Mouse (Mus musculus) heart, postnatal 0 days (tissue): ENCODE results near the gene Gm45623. TPM values are rescaled to one million over a fixed set of nuclear protein-coding genes. Genes with fewer than 3 reads are reported as not detected.

Source experiments
- ATAC-seq: fragments of 200-750 bp; cut with Nextera tagmentation; 2 replicates; pipeline ENCODE4 v1.8.0; 2017; ENCODE audit warnings: low read depth, moderate number of reproducible peaks, moderate library complexity; ENCODE audit not compliant: insufficient read depth
- DNase-seq: peaks from one replicate; pipeline ENCODE4 v3.0.0-alpha.2; 2016; ENCODE audit warnings: low spot score
- H3K27ac ChIP-seq: fragments of 300-500 bp; sonication (generic); 2 replicates; pipeline ENCODE4 v1.5.1; 2014; ENCODE audit warnings: low read depth, mild to moderate bottlenecking
- H3K27me3 ChIP-seq: fragments of 300-500 bp; sonication (generic); 2 replicates; pipeline ENCODE4 v1.6.1; 2014; ENCODE audit warnings: low read length, mixed read lengths; ENCODE audit not compliant: control insufficient read depth, insufficient read depth
- H3K36me3 ChIP-seq: fragments of 300-500 bp; sonication (generic); replicated peaks from 2 replicates; pipeline ENCODE4 v1.6.1; 2014; ENCODE audit warnings: low read length, mixed read lengths; ENCODE audit not compliant: control insufficient read depth, insufficient read depth
- H3K4me1 ChIP-seq: fragments of 300-500 bp; sonication (generic); 2 replicates; pipeline ENCODE4 v1.6.1; 2014; ENCODE audit warnings: antibody characterized with exemption; ENCODE audit not compliant: control insufficient read depth, insufficient read depth
- H3K4me2 ChIP-seq: fragments of 300-500 bp; sonication (generic); 2 replicates; pipeline ENCODE4 v1.6.1; 2014; ENCODE audit warnings: low read depth, mild to moderate bottlenecking, low read length, moderate library complexity
- H3K4me3 ChIP-seq: fragments of 300-500 bp; sonication (generic); 2 replicates; pipeline ENCODE4 v1.5.1; 2014; ENCODE audit warnings: low read depth, low read length
- H3K9ac ChIP-seq: fragments of 300-500 bp; sonication (generic); replicated peaks from 2 replicates; pipeline ENCODE4 v1.6.1; 2014; ENCODE audit warnings: low read depth, low read length, mixed read lengths
- H3K9me3 ChIP-seq: fragments of 300-500 bp; sonication (generic); replicated peaks from 2 replicates; pipeline ENCODE4 v1.6.1; 2016; ENCODE audit warnings: low read length; ENCODE audit not compliant: control insufficient read depth
- CTCF ChIP-seq: IDR thresholded peaks from 2 replicates; pipeline ENCODE4 v1.5.1; 2016; ENCODE audit warnings: antibody characterized with exemption, control low read depth, low read depth
- EP300 ChIP-seq: IDR thresholded peaks from 2 replicates; pipeline ENCODE4 v1.6.1; 2016; ENCODE audit warnings: antibody characterized with exemption, low read depth
- WGBS: fragments of 180-500 bp; shearing (Covaris S2); extraction: QIAGEN DNeasy Blood & Tissue Kit; methylation state at CpG from one replicate; pipeline ENCODE4 v1.1.7; 2014; 5-methylcytosine and 5-hydroxymethylcytosine counted together
- polyA plus RNA-seq: library from polyadenylated mRNA; unstranded; fragments of >200 nt; fragmentation: Nextera tagmentation; extraction: Ambion mirVana; gene quantifications from 2 replicates; pipeline ENCODE4 v1.2.1, GENCODE M21; 2015
- total RNA-seq: library from RNA; depleted of rRNA; stranded (reverse); fragments of >200 nt; gene quantifications from 2 replicates; pipeline ENCODE4 v1.2.3, GENCODE M21; 2014; ENCODE audit warnings: low replicate concordance

The Gm45623 gene
- total and polyA plus RNA-seq, 2 experiments from 2014 or later, result not detected

- Histone ChIP-seq H3K36me3 (peaks cover 76% of the 10 kb centered on the region), H3K4me2 (no peak overlapping the region), H3K27me3 (no peaks in the 10 kb centered on the region), H3K9me3 (no peaks in the 10 kb centered on the region), H3K4me3 (no peak overlapping the region), H3K4me1 (no peaks in the 10 kb centered on the region), H3K9ac (no peak overlapping the region), H3K27ac (no peak overlapping the region)
- 90% methylated on average over 4 of the region's 4 CpGs for WGBS
- no peak for DNase-seq
- TF ChIP-seq EP300 (no peak), CTCF (no peak)
- ATAC-seq, result no peak
Measured at GRCm38 (mm10) chr13:56726551-56726950, 27.1 kb downstream of the Gm45623 start.

- WGBS, result 90% methylated on average over 2 of the region's 2 CpGs
- Histone ChIP-seq H3K9ac (no peak overlapping the region), H3K36me3 (0 out of 2 replicates have a peak, but pooled peaks cover 4% of the 10 kb centered on the region), H3K9me3 (no peaks in the 10 kb centered on the region), H3K4me1 (peaks cover 19% of the 10 kb centered on the region), H3K27me3 (no peaks in the 10 kb centered on the region), H3K27ac (no peak overlapping the region), H3K4me2 (no peak overlapping the region), H3K4me3 (no peak overlapping the region)
- TF ChIP-seq EP300 (no peak), CTCF (no peak)
- DNase-seq (no peak), ATAC-seq (no peak)
Measured at GRCm38 (mm10) chr13:56712221-56712620, 41.4 kb downstream of the Gm45623 start.

GRCm38 (mm10) chr13:56710620-56711019 is 43.0 kb downstream of the Gm45623 start:
- H3K36me3 ChIP-seq, result 0 out of 2 replicates have a peak, but pooled peaks cover 4% of the 10 kb centered on the region
- 34% methylated on average over 2 of the region's 2 CpGs for WGBS
- TF ChIP-seq EP300, result no peak
- no peak for TF ChIP-seq CTCF
- DNase-seq, result no peak
- H3K9ac ChIP-seq, result no peak overlapping the region
- H3K4me3 ChIP-seq, result no peak overlapping the region
- ATAC-seq, result no peak
- H3K9me3 ChIP-seq, result no peaks in the 10 kb centered on the region
- H3K27me3 ChIP-seq, result no peaks in the 10 kb centered on the region
- no peak overlapping the region for H3K27ac ChIP-seq
- peaks cover 20% of the 10 kb centered on the region for H3K4me1 ChIP-seq
- no peak overlapping the region for H3K4me2 ChIP-seq

- no peak for TF ChIP-seq CTCF
- TF ChIP-seq EP300, result no peak
- Histone ChIP-seq H3K4me2 (no peak overlapping the region), H3K4me3 (no peak overlapping the region), H3K9ac (no peak overlapping the region), H3K27me3 (no peaks in the 10 kb centered on the region), H3K9me3 (no peaks in the 10 kb centered on the region), H3K27ac (no peak overlapping the region), H3K4me1 (peaks cover 36% of the 10 kb centered on the region), H3K36me3 (0 out of 2 replicates have a peak, but pooled peaks cover 4% of the 10 kb centered on the region)
- 43% methylated on average over 4 of the region's 4 CpGs for WGBS
- no peak for ATAC-seq
- no peak for DNase-seq
Measured at GRCm38 (mm10) chr13:56707606-56708005, 46.0 kb downstream of the Gm45623 start.

- H3K27me3 ChIP-seq, result no peaks in the 10 kb centered on the region
- no peak overlapping the region for H3K9ac ChIP-seq
- ATAC-seq (no peak), DNase-seq (no peak)
- WGBS, result 71% methylated on average over 4 of the region's 4 CpGs
- H3K4me1 ChIP-seq, result peaks cover 37% of the 10 kb centered on the region
- no peak overlapping the region for H3K4me2 ChIP-seq
- 0 out of 2 replicates have a peak, but pooled peaks cover 4% of the 10 kb centered on the region for H3K36me3 ChIP-seq
- no peak overlapping the region for H3K4me3 ChIP-seq
- no peak overlapping the region for H3K27ac ChIP-seq
- H3K9me3 ChIP-seq, result no peaks in the 10 kb centered on the region
- TF ChIP-seq CTCF, result no peak
- TF ChIP-seq EP300, result no peak
Measured at GRCm38 (mm10) chr13:56707111-56707510, 46.5 kb downstream of the Gm45623 start.

GRCm38 (mm10) chr13:56704596-56704995 is 49.0 kb downstream of the Gm45623 start:
- H3K4me1 ChIP-seq, result peaks cover 35% of the 10 kb centered on the region
- H3K4me2 ChIP-seq, result peak overlapping the region; percentile 77
- DNase-seq (no peak), ATAC-seq (no peak)
- H3K9ac ChIP-seq, result no peak overlapping the region
- no peaks in the 10 kb centered on the region for H3K27me3 ChIP-seq
- 53% methylated on average over 2 of the region's 2 CpGs for WGBS
- TF ChIP-seq EP300 (no peak), CTCF (no peak)
- H3K9me3 ChIP-seq, result no peaks in the 10 kb centered on the region
- 0 out of 2 replicates have a peak, but pooled peaks cover 4% of the 10 kb centered on the region for H3K36me3 ChIP-seq
- H3K4me3 ChIP-seq, result peak overlapping the region; percentile 78
- no peak overlapping the region; the same call in 1 of the 2 replicates for H3K27ac ChIP-seq
